Mouse (Mus musculus) lung, adult 2 months (tissue): Measurements from ENCODE around the gene Gfra1. TPM values are rescaled to one million over a fixed set of nuclear protein-coding genes. Genes with fewer than 3 reads are reported as not detected.

Source experiments
- DNase-seq: peaks from one replicate; pipeline ENCODE4 v3.0.0; 2022
- H3K4me1 ChIP-seq: fragments of 200-500 bp; 2 replicates; pipeline ENCODE4 v1.6.1; 2011; ENCODE audit warnings: low read length; ENCODE audit not compliant: control insufficient read depth, insufficient read depth
- H3K4me3 ChIP-seq: fragments of 200-500 bp; replicated peaks from 2 replicates; pipeline ENCODE3; 2011; ENCODE audit warnings: low read depth, mild to moderate bottlenecking, control low read depth, low read length; ENCODE audit errors: extremely low read depth
- CTCF ChIP-seq: fragments of 200-500 bp; IDR thresholded peaks from 2 replicates; pipeline ENCODE4 v1.5.1; 2011; ENCODE audit warnings: mild to moderate bottlenecking, low read length, control low read depth; ENCODE audit not compliant: insufficient read depth
- POLR2A ChIP-seq: fragments of 200-500 bp; IDR thresholded peaks from 2 replicates; pipeline ENCODE4 v1.6.1; 2011; ENCODE audit warnings: low read depth, mild to moderate bottlenecking, control low read depth, low read length, borderline replicate concordance; ENCODE audit errors: extremely low read depth
- WGBS: fragments of 180-500 bp; shearing (Covaris S2); methylation state at CpG from one replicate; pipeline ENCODE4 v1.1.7; 2018; 5-methylcytosine and 5-hydroxymethylcytosine counted together
- polyA plus RNA-seq: library from polyadenylated mRNA; depleted of rRNA; stranded (reverse); fragments of >200 nt; gene quantifications from 2 replicates; pipeline ENCODE4 v1.2.3, GENCODE M21; 2012; rRNA removed

Gfra1 gene
- polyA plus RNA-seq, 1 experiment = 7.8 TPM

GRCm38 (mm10) chr19:58206496-58207044, 249.1 kb downstream of the Gfra1 start:
- WGBS = 67% methylated on average over 10 of the region's 10 CpGs
- DNase-seq = no peak
- TF ChIP-seq CTCF = no peak
- TF ChIP-seq POLR2A = no peak
- H3K4me1 ChIP-seq = no peaks in the 10 kb centered on the region
- H3K4me3 ChIP-seq = no peak overlapping the region

GRCm38 (mm10) chr19:58205470-58205869, 250.2 kb downstream of the Gfra1 start:
- DNase-seq = no peak
- 95% methylated on average over 7 of the region's 7 CpGs for WGBS
- Histone ChIP-seq H3K4me3 (no peak overlapping the region), H3K4me1 (no peaks in the 10 kb centered on the region)
- no peak for TF ChIP-seq CTCF
- no peak for TF ChIP-seq POLR2A

GRCm38 (mm10) chr19:58202627-58203026, 253.1 kb downstream of the Gfra1 start:
- H3K4me3 ChIP-seq = no peak overlapping the region
- WGBS = 80% methylated on average over 5 of the region's 5 CpGs
- no peak for DNase-seq
- no peak for TF ChIP-seq CTCF
- TF ChIP-seq POLR2A = no peak
- no peaks in the 10 kb centered on the region for H3K4me1 ChIP-seq

GRCm38 (mm10) chr19:58199679-58200078, 256.0 kb downstream of the Gfra1 start:
- Histone ChIP-seq H3K4me1 (no peaks in the 10 kb centered on the region), H3K4me3 (no peak overlapping the region)
- TF ChIP-seq POLR2A = no peak
- no peak for TF ChIP-seq CTCF
- DNase-seq = no peak
- WGBS = 78% methylated on average over 5 of the region's 5 CpGs

GRCm38 (mm10) chr19:58193733-58194456, 261.8 kb downstream of the Gfra1 start:
- no peak overlapping the region for H3K4me3 ChIP-seq
- no peaks in the 10 kb centered on the region for H3K4me1 ChIP-seq
- no peak for TF ChIP-seq POLR2A
- no peak for DNase-seq
- WGBS = 58% methylated on average over 7 of the region's 7 CpGs

- TF ChIP-seq CTCF (no peak), POLR2A (no peak)
- H3K4me1 ChIP-seq = no peaks in the 10 kb centered on the region
- WGBS = 53% methylated on average over 2 of the region's 2 CpGs
These were observed 264.8 kb downstream of the Gfra1 start for GRCm38 (mm10) chr19:58190947-58191346.

GRCm38 (mm10) chr19:58186558-58186957, 269.2 kb downstream of the Gfra1 start:
- no peak for DNase-seq
- 64% methylated on average over 4 of the region's 4 CpGs for WGBS
- no peak for TF ChIP-seq POLR2A
- TF ChIP-seq CTCF = no peak
- Histone ChIP-seq H3K4me1 (no peaks in the 10 kb centered on the region), H3K4me3 (no peak overlapping the region)

More at GRCm38 (mm10) chr19:58190947-58191346, 264.8 kb downstream of the Gfra1 start:
- no peak overlapping the region for H3K4me3 ChIP-seq
- no peak for DNase-seq

Other genes with a start within 250 kb of the Gfra1 start
- not detected in 2 replicates for gene Ccdc172, start 56.1 kb upstream of the Gfra1 start, polyA plus RNA-seq
- 0.18 and 5.2 TPM in 2 replicates for gene Pnlip, start 196.6 kb upstream of the Gfra1 start, polyA plus RNA-seq